Mouse (Mus musculus) MN1 (cell line): Measurements from ENCODE around the gene Ank2.

Experiments used
- DNase-seq: peaks from one replicate; pipeline ENCODE4 v3.0.0-alpha.2; 2016; ENCODE audit warnings: low spot score

Gene Ank2

DNA sequence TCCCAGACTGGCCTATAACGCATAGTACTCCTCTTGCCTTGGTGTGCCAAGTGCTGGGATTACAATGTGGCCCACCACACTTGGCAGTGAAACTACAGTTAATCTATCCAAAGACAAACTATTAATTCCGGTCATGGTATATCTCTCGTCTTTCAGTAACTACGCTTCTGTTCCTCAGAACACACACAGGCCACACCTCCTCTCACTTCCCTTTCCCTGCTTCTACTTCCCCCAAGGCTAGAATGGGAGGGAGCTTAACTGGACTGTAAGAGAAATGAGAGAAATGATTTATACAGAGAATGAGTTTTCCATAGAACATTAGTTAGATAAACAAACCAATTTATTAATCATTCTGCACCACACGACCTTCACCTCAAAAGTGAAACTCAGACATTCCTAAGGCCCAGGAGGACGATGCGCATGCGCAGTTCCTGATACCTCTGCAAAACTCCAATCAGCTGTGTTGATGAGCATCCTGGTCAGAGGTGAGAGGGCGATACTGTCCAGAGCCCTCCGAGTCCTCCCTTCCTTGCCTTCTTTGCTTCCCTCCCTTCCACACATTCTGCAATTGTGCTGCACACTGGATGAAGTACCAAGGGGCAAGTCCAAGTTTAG is 206.2 kb downstream of the Ank2 start:
- DNase-seq = no peak

DNA sequence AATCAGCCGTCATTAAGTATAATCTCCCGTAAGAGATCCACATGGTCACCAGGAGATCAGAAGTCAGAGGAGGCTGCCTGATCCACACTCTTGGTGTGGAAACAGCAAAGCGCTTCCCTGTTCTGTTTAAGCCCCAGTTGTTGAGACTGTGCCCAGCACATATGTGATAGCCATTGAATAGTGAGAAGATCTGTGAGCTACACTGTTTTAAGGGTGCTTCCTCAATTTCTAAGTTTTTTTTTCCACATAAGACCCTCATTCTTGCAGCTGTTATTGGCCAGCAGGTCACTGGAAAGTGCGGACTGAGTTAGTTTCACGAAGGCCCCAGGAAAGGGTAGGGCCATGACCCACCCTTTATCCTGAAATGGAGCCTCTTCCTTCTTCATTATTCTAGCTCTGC is 216.9 kb downstream of the Ank2 start:
- DNase-seq = no peak

DNA sequence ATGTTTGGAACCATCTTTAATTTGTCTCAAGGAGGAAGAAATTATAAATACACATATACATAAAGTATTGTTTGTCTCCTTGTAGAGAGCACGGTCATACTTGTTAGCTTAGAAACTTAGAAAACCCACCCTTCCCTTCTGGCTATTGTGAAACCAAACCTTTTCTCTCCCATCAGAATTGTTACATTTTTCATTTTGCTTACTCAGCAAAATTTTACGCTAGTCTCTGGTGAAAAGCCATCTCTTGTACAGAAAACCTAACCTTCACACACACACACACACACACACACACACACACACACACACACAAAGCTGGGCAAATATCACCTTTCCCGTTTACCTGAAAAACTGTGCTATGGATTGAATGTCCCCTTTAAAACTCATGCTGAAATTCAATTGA is 217.8 kb downstream of the Ank2 start:
- no peak for DNase-seq

DNA sequence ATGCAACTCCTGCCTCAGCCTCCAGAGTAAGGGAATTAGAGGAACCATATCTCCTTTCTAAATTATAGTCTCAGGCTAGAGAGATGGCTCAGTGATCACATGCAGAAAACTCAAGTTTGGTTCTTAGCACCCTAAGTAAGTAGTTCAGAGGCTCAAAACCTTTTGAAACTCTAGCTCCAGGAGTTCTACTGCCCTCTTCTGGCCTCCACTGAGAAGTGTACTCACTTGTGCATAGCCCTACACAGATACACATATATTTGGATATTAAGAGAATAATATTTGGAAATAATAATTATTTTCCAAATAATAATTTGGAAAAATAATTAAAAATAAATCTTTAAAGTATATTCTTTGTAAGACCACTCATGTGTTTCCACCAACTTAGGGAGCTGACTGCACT is 218.8 kb downstream of the Ank2 start:
- no peak for DNase-seq

DNA sequence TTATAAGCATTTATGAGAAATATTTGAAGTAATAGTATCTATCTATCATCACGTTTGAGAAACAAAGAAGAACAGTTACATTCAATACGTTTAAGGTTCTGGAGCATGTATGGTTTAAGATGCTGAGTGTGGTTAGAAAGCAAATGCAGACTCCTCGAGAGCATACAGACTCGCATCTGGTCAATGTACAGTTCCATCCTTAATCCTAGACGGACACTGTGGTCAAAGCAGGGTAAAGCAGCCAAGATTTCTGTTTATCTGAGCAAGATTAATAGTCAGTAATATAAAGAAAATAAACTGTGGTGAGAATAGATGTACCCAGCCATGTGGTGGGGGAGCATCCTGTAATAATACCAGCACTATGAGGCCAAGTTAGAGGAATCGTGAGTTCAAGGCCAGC is 223.2 kb downstream of the Ank2 start:
- no peak for DNase-seq

DNA sequence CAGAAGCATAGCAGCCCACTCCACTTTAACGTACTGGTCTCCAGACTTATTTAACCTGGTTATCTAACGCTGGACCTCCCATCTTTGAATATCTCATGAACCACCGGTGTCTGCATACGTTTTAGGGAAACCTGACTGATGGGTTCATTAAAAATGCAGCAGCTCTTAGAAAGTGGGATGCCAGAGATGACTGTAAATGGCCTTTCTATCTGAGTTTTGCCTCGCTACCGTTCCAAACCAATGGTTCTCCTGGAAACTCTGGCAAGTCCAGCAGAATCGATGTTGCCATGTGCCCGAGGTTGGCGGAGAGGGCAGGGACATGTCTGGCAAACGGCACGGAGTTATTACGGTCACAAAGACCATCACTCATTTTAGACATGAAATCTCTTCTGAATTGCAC is 226.3 kb downstream of the Ank2 start:
- DNase-seq = no peak

DNA sequence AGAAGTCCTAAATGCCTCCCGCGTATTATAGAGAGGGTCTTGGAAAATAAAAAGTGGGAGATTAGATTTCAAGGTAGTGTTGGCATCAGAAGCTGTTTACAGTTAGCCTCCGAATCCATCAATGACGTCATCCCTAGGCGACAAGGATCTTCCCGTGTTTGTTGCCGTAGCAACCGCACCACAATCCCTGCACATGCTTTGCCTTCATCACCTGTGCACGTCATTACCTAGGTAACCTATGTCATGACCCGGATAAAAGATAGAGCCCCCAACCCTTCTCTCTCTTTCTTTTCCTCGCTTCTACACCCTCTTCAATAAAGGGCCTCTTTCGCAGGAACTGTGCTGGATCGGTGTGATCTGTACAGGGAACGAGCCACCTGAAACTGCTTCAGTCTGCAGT is 229.5 kb downstream of the Ank2 start:
- DNase-seq = no peak

DNA sequence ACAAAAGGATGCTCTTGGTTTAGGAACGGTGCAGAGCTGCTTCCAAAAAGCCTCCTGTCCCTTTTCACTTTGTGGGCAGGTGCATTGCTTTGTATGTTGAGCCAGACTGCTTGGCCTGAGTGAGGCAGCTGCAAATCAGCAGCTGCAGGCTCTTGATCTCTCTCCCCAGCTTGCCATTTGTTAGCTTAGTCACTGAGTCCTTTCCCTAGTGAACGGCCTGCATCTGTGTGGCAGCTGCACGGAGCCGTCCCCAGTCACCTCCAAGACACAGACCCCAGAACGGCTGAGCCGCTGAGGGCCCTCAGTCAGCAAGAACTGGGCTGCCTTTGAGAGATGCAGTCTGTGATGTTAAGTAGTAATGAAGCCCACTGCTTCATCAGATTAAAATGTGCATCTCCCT is 231.3 kb downstream of the Ank2 start:
- DNase-seq = no peak

- DNase-seq = no peak
Measured at GRCm38 (mm10) chr3:127265732-127266131, 233.4 kb downstream of the Ank2 start.

DNA sequence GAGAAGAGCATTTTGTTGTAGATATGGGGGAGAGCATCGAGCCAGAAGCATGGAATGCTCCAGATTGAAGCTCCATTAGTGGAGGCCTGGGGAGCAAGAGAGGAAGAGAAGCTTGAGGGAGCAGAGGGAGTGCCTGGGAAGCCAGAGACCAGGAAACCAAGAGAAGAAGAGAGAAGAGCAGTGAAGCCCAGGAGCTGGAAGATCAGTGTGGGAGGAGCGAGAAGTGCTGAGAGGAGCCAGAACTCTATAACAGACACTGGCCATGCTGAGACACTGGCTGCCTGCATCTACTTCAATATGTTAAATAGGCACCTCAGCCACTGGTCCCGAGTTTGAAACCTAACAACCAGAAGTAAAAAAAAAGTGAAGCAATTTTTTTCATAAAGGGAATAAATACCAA is 234.0 kb downstream of the Ank2 start:
- no peak for DNase-seq

GRCm38 (mm10) chr3:127260786-127261166 is 238.4 kb downstream of the Ank2 start:
- no peak for DNase-seq

- DNase-seq = no peak
Measured at GRCm38 (mm10) chr3:127260007-127260785, 239.0 kb downstream of the Ank2 start.

GRCm38 (mm10) chr3:127258466-127259075 is 240.6 kb downstream of the Ank2 start:
- DNase-seq = no peak

DNA sequence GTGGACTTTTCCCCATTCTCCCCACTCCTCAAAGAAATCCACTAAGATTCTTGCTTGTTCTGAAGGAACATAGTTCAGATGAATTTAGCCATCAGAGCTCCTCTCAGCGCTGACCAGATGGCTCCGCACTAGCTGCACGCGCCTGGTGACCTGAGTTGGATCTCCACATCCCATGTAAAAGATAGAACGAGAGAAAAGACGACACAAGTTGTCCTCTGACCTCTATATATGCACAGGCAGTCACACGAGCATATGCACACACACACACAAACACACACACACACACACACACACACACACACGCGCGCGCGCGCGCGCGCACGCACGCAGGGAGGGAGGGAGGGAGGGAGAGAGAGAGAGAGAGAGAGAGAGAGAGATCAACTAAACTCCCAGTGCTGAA is 241.2 kb downstream of the Ank2 start:
- no peak for DNase-seq

GRCm38 (mm10) chr3:127257279-127257925 is 241.7 kb downstream of the Ank2 start:
- DNase-seq = no peak

- no peak for DNase-seq
Measured at GRCm38 (mm10) chr3:127256681-127257080, 242.5 kb downstream of the Ank2 start.

DNA sequence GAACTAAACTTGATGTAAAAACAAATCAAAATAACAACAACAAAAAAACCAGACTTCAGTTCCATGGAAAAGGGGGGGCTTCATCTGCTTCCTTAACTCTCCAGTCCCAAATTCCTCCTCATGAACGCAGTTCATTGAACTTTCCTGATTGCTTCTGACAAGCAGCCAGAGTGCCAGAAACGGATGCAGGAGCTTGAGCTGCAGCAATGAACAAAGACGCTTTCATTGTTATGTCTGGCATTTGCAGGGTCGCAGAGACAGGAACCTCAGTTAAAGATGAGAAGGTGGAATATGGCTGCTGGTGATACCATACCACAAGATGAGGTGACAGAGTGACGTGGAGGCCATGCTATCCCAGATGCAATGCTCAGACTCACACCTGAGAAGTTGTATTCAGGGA is 248.2 kb downstream of the Ank2 start:
- no peak for DNase-seq

DNA sequence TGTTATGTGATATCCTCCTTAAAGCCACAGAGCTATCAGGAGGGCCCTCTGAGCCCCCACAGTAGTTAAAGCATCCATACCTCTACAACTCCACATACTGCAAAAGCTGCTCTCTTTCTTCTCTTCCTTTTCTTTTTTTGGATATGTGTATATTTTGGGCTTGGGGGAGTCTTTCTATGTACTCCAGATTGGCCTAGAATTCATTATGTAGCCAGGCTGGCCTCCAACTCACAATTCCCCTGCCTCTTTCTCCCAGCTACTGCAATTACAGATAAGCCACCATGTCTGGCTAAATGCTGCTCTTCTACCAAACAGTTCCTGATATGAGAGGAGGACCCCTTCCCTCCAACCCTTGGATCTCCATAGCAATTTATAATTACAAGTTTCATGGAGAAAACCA is 250.5 kb downstream of the Ank2 start:
- no peak for DNase-seq

DNA sequence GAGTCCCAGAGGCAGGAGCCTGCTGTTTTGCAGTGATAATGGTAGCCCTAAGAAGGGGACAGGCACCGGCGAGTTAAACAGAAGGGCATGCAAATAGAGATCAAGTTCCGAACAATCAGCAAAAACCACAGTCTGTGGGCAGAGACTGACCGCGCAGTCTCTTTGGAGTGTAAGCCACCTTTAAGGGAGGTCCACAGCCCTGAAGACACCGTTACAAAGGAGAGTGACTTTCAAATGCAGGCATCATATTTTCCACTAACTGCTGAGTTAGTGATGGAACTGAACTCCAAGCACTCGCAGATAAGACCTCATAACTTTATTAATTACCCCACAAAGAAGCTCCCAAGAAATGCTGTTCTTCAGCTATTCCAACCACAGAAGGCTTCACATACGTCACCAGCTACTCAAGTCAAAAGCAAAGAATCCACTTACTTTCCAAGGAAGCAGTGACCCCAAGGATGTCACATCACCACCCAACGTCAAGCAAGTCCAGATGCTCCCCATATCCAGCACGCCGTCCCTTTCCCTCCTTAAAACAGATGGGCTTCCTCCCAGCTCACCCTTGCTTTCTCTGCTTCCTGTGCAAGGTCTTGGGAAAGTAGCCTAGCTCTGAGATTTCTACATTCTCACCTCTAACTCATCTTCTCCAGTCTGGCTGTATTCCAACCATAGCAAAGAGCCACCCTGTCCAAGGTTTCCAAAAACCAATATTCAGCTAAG is 252.0 kb downstream of the Ank2 start:
- DNase-seq = no peak

DNA sequence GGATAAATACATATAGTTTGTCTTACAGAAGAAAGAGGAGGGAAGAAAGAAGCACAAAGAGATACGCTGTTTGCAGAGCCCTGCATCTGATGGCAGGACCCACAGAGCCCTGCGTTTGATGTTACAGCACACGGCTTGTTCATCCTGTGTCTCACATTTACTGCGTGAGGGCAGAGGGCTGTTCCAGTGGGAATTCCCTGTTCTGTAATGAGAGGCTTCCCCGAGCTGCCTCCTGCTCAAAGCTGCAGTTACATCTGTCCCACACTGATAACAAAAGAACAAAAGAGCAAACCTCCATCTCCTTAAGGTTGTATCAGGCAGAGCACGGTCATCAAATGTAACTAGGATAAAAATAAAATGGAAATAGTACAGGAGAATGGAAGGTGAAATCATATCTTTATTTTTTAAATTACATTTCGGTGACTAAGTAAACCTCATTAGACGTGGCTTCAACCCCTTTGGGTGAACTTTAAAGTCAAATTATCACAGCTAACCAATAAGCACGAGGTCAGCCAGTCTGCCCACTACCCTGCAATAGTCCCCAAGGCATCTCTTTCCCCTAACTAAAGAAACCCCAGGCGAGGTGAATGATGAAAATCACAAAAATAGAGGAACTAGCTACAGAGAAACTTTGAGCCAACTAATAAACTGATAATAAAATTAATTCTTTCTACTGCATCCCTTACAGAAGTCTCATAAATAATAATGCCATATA is 255.1 kb downstream of the Ank2 start:
- DNase-seq = no peak

GRCm38 (mm10) chr3:127242234-127242810 is 256.8 kb downstream of the Ank2 start:
- no peak for DNase-seq
